Mouse (Mus musculus): Measurements from ENCODE around the gene Gucy2e.

- TF ChIP-seq POLR2A (IDR thresholded peaks at IDR 0.05; ENCODE audit: low read depth, low read length) (no peak), CTCF (IDR thresholded peaks at IDR 0.05; ENCODE audit: extremely low read depth, insufficient read length, insufficient replicate concordance, low read depth, low read length) (no peak)
Observed at GRCm38 (mm10) chr11:69236926-69237260, at the start of gene Gucy2e.

All from small intestine, adult 2 months (tissue).